Mouse (Mus musculus) kidney, embryonic 15.5 days (tissue): ENCODE data around the gene Gm5089. TPM values are rescaled to one million over a fixed set of nuclear protein-coding genes. Genes with fewer than 3 reads are reported as not detected.

Experiments used
- ATAC-seq: fragments of 200-750 bp; cut with Nextera tagmentation; replicated peaks from 2 replicates; pipeline ENCODE4 v1.8.0; 2017; ENCODE audit warnings: moderate TSS enrichment; ENCODE audit not compliant: low FRiP score
- H3K27ac ChIP-seq: fragments of 300-500 bp; sonication (generic); 2 replicates; pipeline ENCODE4 v1.5.1; 2015; ENCODE audit warnings: mild to moderate bottlenecking, inconsistent platforms
- H3K27me3 ChIP-seq: fragments of 300-500 bp; sonication (generic); 2 replicates; pipeline ENCODE4 v1.6.1; 2015; ENCODE audit warnings: inconsistent platforms
- H3K36me3 ChIP-seq: fragments of 300-500 bp; sonication (generic); 2 replicates; pipeline ENCODE4 v1.6.1; 2015; ENCODE audit warnings: inconsistent platforms
- H3K4me1 ChIP-seq: fragments of 300-500 bp; sonication (generic); 2 replicates; pipeline ENCODE4 v1.6.1; 2015; ENCODE audit warnings: inconsistent platforms
- H3K4me2 ChIP-seq: fragments of 300-500 bp; sonication (generic); 2 replicates; pipeline ENCODE4 v1.6.1; 2015; ENCODE audit warnings: moderate library complexity, mild to moderate bottlenecking, inconsistent platforms
- H3K4me3 ChIP-seq: fragments of 300-500 bp; sonication (generic); replicated peaks from 2 replicates; pipeline ENCODE4 v1.5.1; 2015; ENCODE audit warnings: mild to moderate bottlenecking, inconsistent platforms
- H3K9ac ChIP-seq: fragments of 300-500 bp; sonication (generic); 2 replicates; pipeline ENCODE4 v1.6.1; 2015; ENCODE audit warnings: mild to moderate bottlenecking, inconsistent platforms
- H3K9me3 ChIP-seq: fragments of 300-500 bp; sonication (generic); replicated peaks from 2 replicates; pipeline ENCODE4 v1.6.1; 2016; ENCODE audit warnings: inconsistent platforms
- WGBS: fragments of 180-500 bp; shearing (Covaris S2); methylation state at CpG from one replicate; pipeline ENCODE4 v1.1.7; 2015; ENCODE audit warnings: mixed read lengths; 5-methylcytosine and 5-hydroxymethylcytosine counted together
- polyA plus RNA-seq: library from polyadenylated mRNA; unstranded; fragments of >200 nt; fragmentation: Nextera tagmentation; extraction: Ambion mirVana; gene quantifications from 2 replicates; pipeline ENCODE4 v1.2.1, GENCODE M21; 2015

The Gm5089 gene
- polyA plus RNA-seq: 0.10 TPM in 1 of 2 replicates, not detected in the other

GRCm38 (mm10) chr14:122450496-122451382 lies at the start of gene Gm5089:
TSS of gene Gm5089 (minus strand) at chr14:122451115.
- no peak within 1 kb of the TSS for H3K27ac ChIP-seq
- WGBS: 1% methylated on average over 58 of the region's 59 CpGs

GRCm38 (mm10) chr14:122492015-122492414 lies 41.1 kb upstream of the Gm5089 start:
- Histone ChIP-seq H3K9me3 (no peaks in the 10 kb centered on the region), H3K9ac (no peak overlapping the region), H3K36me3 (no peaks in the 10 kb centered on the region), H3K27ac (no peak overlapping the region), H3K4me1 (peaks cover 7% of the 10 kb centered on the region), H3K4me3 (no peak overlapping the region), H3K27me3 (peaks cover 75% of the 10 kb centered on the region), H3K4me2 (no peak overlapping the region)
- 71% methylated on average over 1 of the region's 1 CpGs for WGBS
- ATAC-seq: no peak

More at GRCm38 (mm10) chr14:122450496-122451382, at the start of gene Gm5089:
- H3K4me2 ChIP-seq: peak within 1 kb of the TSS; percentile 72
- no peak within 1 kb of the TSS for H3K9ac ChIP-seq
- peaks cover 26% of the 10 kb centered on the region for H3K4me1 ChIP-seq
- peak; percentile 44 for ATAC-seq
- peak within 1 kb of the TSS; percentile 41 for H3K4me3 ChIP-seq
- H3K27me3 ChIP-seq: peaks cover 94% of the 10 kb centered on the region
- H3K9me3 ChIP-seq: no peaks in the 10 kb centered on the region
- no peaks in the 10 kb centered on the region for H3K36me3 ChIP-seq

- Histone ChIP-seq H3K4me2 (no peak overlapping the region), H3K4me1 (peaks cover 7% of the 10 kb centered on the region), H3K9me3 (no peaks in the 10 kb centered on the region), H3K27me3 (peaks cover 78% of the 10 kb centered on the region), H3K36me3 (no peaks in the 10 kb centered on the region), H3K27ac (no peak overlapping the region), H3K9ac (no peak overlapping the region), H3K4me3 (no peak overlapping the region)
- no peak for ATAC-seq
- 69% methylated on average over 6 of the region's 6 CpGs for WGBS
Observed at GRCm38 (mm10) chr14:122491521-122491920, 40.6 kb upstream of the Gm5089 start.

- Histone ChIP-seq H3K4me3 (peak within 1 kb of the TSS; percentile 27), H3K27ac (no peak within 1 kb of the TSS), H3K27me3 (peaks cover 87% of the 10 kb centered on the region), H3K4me1 (peaks cover 7% of the 10 kb centered on the region), H3K9me3 (no peaks in the 10 kb centered on the region), H3K36me3 (no peaks in the 10 kb centered on the region), H3K4me2 (peak within 1 kb of the TSS; percentile 51), H3K9ac (no peak within 1 kb of the TSS)
- peak; percentile 67 for ATAC-seq
- WGBS: 1% methylated on average over 51 of the region's 51 CpGs
Observed at GRCm38 (mm10) chr14:122490441-122491328, 39.8 kb upstream of the Gm5089 start, which contains the start of gene Gm10837. TSS of gene Gm10837 (plus strand) at chr14:122490586.

- H3K4me3 ChIP-seq: no peak overlapping the region
- 4% methylated on average over 12 of the region's 12 CpGs for WGBS
- no peak for ATAC-seq
- 0 out of 2 replicates have a peak overlapping the region, but pooled peaks have one; percentile 51 for H3K4me2 ChIP-seq
- no peak overlapping the region for H3K27ac ChIP-seq
- peaks cover 88% of the 10 kb centered on the region for H3K27me3 ChIP-seq
- H3K9ac ChIP-seq: no peak overlapping the region
- no peaks in the 10 kb centered on the region for H3K9me3 ChIP-seq
- H3K36me3 ChIP-seq: no peaks in the 10 kb centered on the region
- H3K4me1 ChIP-seq: peaks cover 7% of the 10 kb centered on the region
Observed at GRCm38 (mm10) chr14:122489686-122490414, 38.9 kb upstream of the Gm5089 start.

GRCm38 (mm10) chr14:122489041-122489440 lies 38.1 kb upstream of the Gm5089 start:
- no peaks in the 10 kb centered on the region for H3K9me3 ChIP-seq
- ATAC-seq: no peak
- no peak overlapping the region for H3K27ac ChIP-seq
- no peak overlapping the region for H3K4me3 ChIP-seq
- no peaks in the 10 kb centered on the region for H3K36me3 ChIP-seq
- H3K27me3 ChIP-seq: peaks cover 89% of the 10 kb centered on the region
- no peak overlapping the region for H3K9ac ChIP-seq
- WGBS: under 1% methylated on average over 5 of the region's 5 CpGs
- peaks cover 7% of the 10 kb centered on the region for H3K4me1 ChIP-seq
- H3K4me2 ChIP-seq: no peak overlapping the region

GRCm38 (mm10) chr14:122487366-122487765 lies 36.5 kb upstream of the Gm5089 start:
- Histone ChIP-seq H3K4me3 (no peak overlapping the region), H3K4me1 (peaks cover 7% of the 10 kb centered on the region), H3K9me3 (no peaks in the 10 kb centered on the region), H3K4me2 (no peak overlapping the region), H3K27me3 (peaks cover 89% of the 10 kb centered on the region), H3K9ac (no peak overlapping the region), H3K27ac (no peak overlapping the region), H3K36me3 (no peaks in the 10 kb centered on the region)
- no peak for ATAC-seq
- 2% methylated on average over 5 of the region's 5 CpGs for WGBS

- Histone ChIP-seq H3K4me1 (peaks cover 7% of the 10 kb centered on the region), H3K36me3 (no peaks in the 10 kb centered on the region), H3K27ac (no peak overlapping the region), H3K4me3 (no peak overlapping the region), H3K9ac (no peak overlapping the region), H3K27me3 (peaks cover 94% of the 10 kb centered on the region), H3K4me2 (no peak overlapping the region), H3K9me3 (no peaks in the 10 kb centered on the region)
- WGBS: 0% methylated on average over 1 of the region's 1 CpGs
- ATAC-seq: no peak
Observed at GRCm38 (mm10) chr14:122486611-122487010, 35.7 kb upstream of the Gm5089 start.

GRCm38 (mm10) chr14:122485635-122486181 lies 34.8 kb upstream of the Gm5089 start:
- ATAC-seq: no peak
- Histone ChIP-seq H3K9me3 (no peaks in the 10 kb centered on the region), H3K36me3 (no peaks in the 10 kb centered on the region), H3K4me2 (no peak overlapping the region), H3K27ac (no peak overlapping the region), H3K4me3 (no peak overlapping the region), H3K9ac (no peak overlapping the region), H3K27me3 (peaks cover 94% of the 10 kb centered on the region), H3K4me1 (peaks cover 4% of the 10 kb centered on the region)
- WGBS: 2% methylated on average over 12 of the region's 12 CpGs

- no peak for ATAC-seq
- H3K9ac ChIP-seq: no peak overlapping the region
- H3K36me3 ChIP-seq: no peaks in the 10 kb centered on the region
- no peak overlapping the region for H3K4me3 ChIP-seq
- H3K4me1 ChIP-seq: no peaks in the 10 kb centered on the region
- no peak overlapping the region for H3K4me2 ChIP-seq
- no peak overlapping the region for H3K27ac ChIP-seq
- no peaks in the 10 kb centered on the region for H3K9me3 ChIP-seq
- WGBS: under 1% methylated on average over 24 of the region's 24 CpGs
- peaks cover 94% of the 10 kb centered on the region for H3K27me3 ChIP-seq
Observed at GRCm38 (mm10) chr14:122484844-122485551, 34.1 kb upstream of the Gm5089 start.

- H3K9ac ChIP-seq: no peak overlapping the region
- no peak for ATAC-seq
- H3K36me3 ChIP-seq: no peaks in the 10 kb centered on the region
- H3K27me3 ChIP-seq: peaks cover 93% of the 10 kb centered on the region
- no peak overlapping the region for H3K4me2 ChIP-seq
- no peak overlapping the region for H3K27ac ChIP-seq
- no peaks in the 10 kb centered on the region for H3K9me3 ChIP-seq
- WGBS: 5% methylated on average over 4 of the region's 4 CpGs
- no peak overlapping the region for H3K4me3 ChIP-seq
- H3K4me1 ChIP-seq: no peaks in the 10 kb centered on the region
Observed at GRCm38 (mm10) chr14:122484458-122484843, 33.5 kb upstream of the Gm5089 start.
